Mouse (Mus musculus) myocyte (in vitro differentiated cells): ENCODE data around the gene Tpcn2.

ENCODE experiments used
- MAX ChIP-seq: IDR thresholded peaks from one replicate; pipeline ENCODE4 v1.6.1; 2011; ENCODE audit warnings: low read depth, mild to moderate bottlenecking, control low read depth
- POLR2A ChIP-seq: IDR thresholded peaks from one replicate; pipeline ENCODE4 v1.6.1; 2011; ENCODE audit warnings: low read depth, mild to moderate bottlenecking, control low read depth, moderate library complexity; ENCODE audit not compliant: insufficient read length
- REST ChIP-seq: IDR thresholded peaks from one replicate; pipeline ENCODE4 v1.6.1; 2011; ENCODE audit warnings: mild to moderate bottlenecking, control low read depth, moderate library complexity; ENCODE audit not compliant: insufficient read depth, insufficient read length
- TCF12 ChIP-seq: IDR thresholded peaks from one replicate; pipeline ENCODE4 v1.6.1; 2011; ENCODE audit warnings: mild to moderate bottlenecking, control low read depth; ENCODE audit not compliant: poor library complexity, insufficient read depth, severe bottlenecking
- USF1 ChIP-seq: IDR thresholded peaks from one replicate; pipeline ENCODE4 v1.6.1; 2011; ENCODE audit warnings: low read depth, mild to moderate bottlenecking, control low read depth, moderate library complexity

DNA sequence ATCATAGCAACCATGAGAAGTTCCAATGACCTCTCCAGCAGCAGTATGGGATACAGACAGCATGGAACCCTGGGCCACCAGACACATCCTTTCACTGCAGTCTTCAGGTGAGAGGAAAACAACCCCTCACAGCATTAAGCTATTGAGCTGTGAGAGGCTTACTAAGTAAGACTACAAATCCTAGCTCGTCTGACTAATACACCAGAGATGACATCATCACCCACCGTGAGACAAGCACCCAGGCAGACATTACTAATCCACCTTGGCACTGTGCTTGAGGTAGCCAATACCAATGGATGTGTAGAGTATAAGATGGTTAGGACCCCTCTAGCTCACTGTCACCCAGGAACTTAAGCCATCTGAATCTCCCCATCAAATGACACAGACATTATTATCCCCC is 143.2 kb downstream of the Tpcn2 start:
- TF ChIP-seq POLR2A: no peak
- no peak for TF ChIP-seq TCF12
- no peak for TF ChIP-seq REST
- no peak for TF ChIP-seq MAX
- no peak for TF ChIP-seq USF1
